Mouse (Mus musculus): Measurements from ENCODE around the gene Wfdc15a. TPM values are rescaled to one million over a fixed set of nuclear protein-coding genes. Genes with fewer than 3 reads are reported as not detected.

The Wfdc15a gene
- total RNA-seq, 2 experiments from 2014 or later: not detected

- no peak for DNase-seq
- intact Hi-C loops (cut with DNase I; ENCODE audit: low total_unique reads): loop anchor here (5.0 kb wide), 1 partner anchor 48 kb away; no protein-coding TSS in a partner anchor
Observed at GRCm38 (mm10) chr2:164180770-164181169, 19.2 kb downstream of the Wfdc15a start.

- intact Hi-C loops (cut with DNase I; ENCODE audit: low total_unique reads): loop anchor here (5.0 kb wide), 1 partner anchor 48 kb away; no protein-coding TSS in a partner anchor
- DNase-seq: peak; percentile 35
Observed at GRCm38 (mm10) chr2:164180124-164180523, 19.8 kb downstream of the Wfdc15a start.

- intact Hi-C loops (cut with DNase I; ENCODE audit: low total_unique reads): no loop called here
- DNase-seq: no peak
Observed at GRCm38 (mm10) chr2:164177831-164178230, 22.1 kb downstream of the Wfdc15a start.

GRCm38 (mm10) chr2:164175850-164176249 lies 24.1 kb downstream of the Wfdc15a start:
- intact Hi-C loops (cut with DNase I; ENCODE audit: low total_unique reads): no loop called here
- no peak for DNase-seq

GRCm38 (mm10) chr2:164174649-164175395 lies 25.1 kb downstream of the Wfdc15a start:
- intact Hi-C loops (cut with DNase I; ENCODE audit: low total_unique reads): no loop called here
- DNase-seq: no peak

GRCm38 (mm10) chr2:164173394-164173793 lies 26.5 kb downstream of the Wfdc15a start:
- intact Hi-C loops (cut with DNase I; ENCODE audit: low total_unique reads): no loop called here
- DNase-seq: peak; percentile 69

- intact Hi-C loops (cut with DNase I; ENCODE audit: low total_unique reads): no loop called here
- no peak for DNase-seq
Observed at GRCm38 (mm10) chr2:164170902-164171301, 29.0 kb downstream of the Wfdc15a start, which contains the start of gene Kcns1. Gene Kcns1 (minus strand): TSS chr2:164171113.

- intact Hi-C loops (cut with DNase I; ENCODE audit: low total_unique reads): no loop called here
- no peak for DNase-seq
Observed at GRCm38 (mm10) chr2:164170326-164170725, 29.6 kb downstream of the Wfdc15a start.

- intact Hi-C loops (cut with DNase I; ENCODE audit: low total_unique reads): no loop called here
- no peak for DNase-seq
Observed at GRCm38 (mm10) chr2:164168571-164168946, 31.4 kb downstream of the Wfdc15a start.

GRCm38 (mm10) chr2:164167752-164168570 lies 32.0 kb downstream of the Wfdc15a start:
- intact Hi-C loops (cut with DNase I; ENCODE audit: low total_unique reads): no loop called here
- no peak for DNase-seq

- intact Hi-C loops (cut with DNase I; ENCODE audit: low total_unique reads): no loop called here
- no peak for DNase-seq
Observed at GRCm38 (mm10) chr2:164164941-164165340, 35.0 kb downstream of the Wfdc15a start.

GRCm38 (mm10) chr2:164161515-164162055 lies 38.3 kb downstream of the Wfdc15a start:
- DNase-seq: no peak
- intact Hi-C loops (cut with DNase I; ENCODE audit: low total_unique reads): no loop called here

GRCm38 (mm10) chr2:164158838-164159237 lies 41.1 kb downstream of the Wfdc15a start:
- intact Hi-C loops (cut with DNase I; ENCODE audit: low total_unique reads): no loop called here
- no peak for DNase-seq

GRCm38 (mm10) chr2:164156158-164156557 lies 43.8 kb downstream of the Wfdc15a start:
- intact Hi-C loops (cut with DNase I; ENCODE audit: low total_unique reads): no loop called here

GRCm38 (mm10) chr2:164154007-164154406 lies 45.9 kb downstream of the Wfdc15a start:
- DNase-seq: no peak
- intact Hi-C loops (cut with DNase I; ENCODE audit: low total_unique reads): no loop called here

More at GRCm38 (mm10) chr2:164156158-164156557, 43.8 kb downstream of the Wfdc15a start:
- no peak for DNase-seq

- DNase-seq: no peak
- intact Hi-C loops (cut with DNase I; ENCODE audit: low total_unique reads): no loop called here
Observed at GRCm38 (mm10) chr2:164152341-164152740, 47.6 kb downstream of the Wfdc15a start.

GRCm38 (mm10) chr2:164150086-164150760 lies 49.7 kb downstream of the Wfdc15a start:
- intact Hi-C loops (cut with DNase I; ENCODE audit: low total_unique reads): no loop called here
- DNase-seq: no peak

Measured in gastrocnemius, postnatal 14 days (tissue).